Mouse (Mus musculus): ENCODE data around the gene Trmt1.

Gene Trmt1

GRCm38 (mm10) chr8:84718959-84719690 lies 33.0 kb downstream of the Trmt1 start:
- in situ Hi-C loops (cut with MboI; ENCODE audit: low pct_unique_long_range_greater_than_20kb in 1 of 2, low sequenced_read_pairs in 2 of 2, unreplicated experiment in 1 of 2) = no loop called here

GRCm38 (mm10) chr8:84722530-84722849 lies 36.4 kb downstream of the Trmt1 start:
- in situ Hi-C loops (cut with MboI; ENCODE audit: low pct_unique_long_range_greater_than_20kb in 1 of 2, low sequenced_read_pairs in 2 of 2, unreplicated experiment in 1 of 2) = no loop called here

GRCm38 (mm10) chr8:84722850-84723570 lies 36.9 kb downstream of the Trmt1 start, which contains the start of gene G430095P16Rik:
Gene G430095P16Rik (plus strand): TSS chr8:84723007.
- in situ Hi-C loops (cut with MboI; ENCODE audit: low pct_unique_long_range_greater_than_20kb in 1 of 2, low sequenced_read_pairs in 2 of 2, unreplicated experiment in 1 of 2) = no loop called here

GRCm38 (mm10) chr8:84723571-84723900 lies 37.4 kb downstream of the Trmt1 start:
- in situ Hi-C loops (cut with MboI; ENCODE audit: low pct_unique_long_range_greater_than_20kb in 1 of 2, low sequenced_read_pairs in 2 of 2, unreplicated experiment in 1 of 2) = no loop called here

DNA sequence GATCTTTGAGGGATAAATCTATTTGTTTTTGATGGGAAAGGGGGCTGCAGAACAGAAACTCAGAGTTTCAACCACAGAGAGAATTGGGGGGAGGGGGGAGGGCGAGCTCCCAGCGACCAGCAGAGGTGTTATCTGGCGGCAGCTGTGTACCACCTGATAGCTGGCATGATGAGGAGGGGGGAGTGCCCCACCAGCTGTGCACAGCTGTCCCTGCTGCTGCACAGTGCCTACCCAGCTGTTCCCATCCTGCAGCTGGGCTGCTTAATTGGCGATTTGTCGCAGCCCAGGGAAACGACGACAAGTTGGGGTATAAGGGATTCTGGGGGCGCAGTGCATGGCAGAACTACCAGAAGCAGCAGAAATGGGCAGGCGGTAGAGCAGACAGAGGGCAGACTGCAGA lies 38.6 kb downstream of the Trmt1 start:
- in situ Hi-C loops (cut with MboI; ENCODE audit: low pct_unique_long_range_greater_than_20kb in 1 of 2, low sequenced_read_pairs in 2 of 2, unreplicated experiment in 1 of 2) = no loop called here

DNA sequence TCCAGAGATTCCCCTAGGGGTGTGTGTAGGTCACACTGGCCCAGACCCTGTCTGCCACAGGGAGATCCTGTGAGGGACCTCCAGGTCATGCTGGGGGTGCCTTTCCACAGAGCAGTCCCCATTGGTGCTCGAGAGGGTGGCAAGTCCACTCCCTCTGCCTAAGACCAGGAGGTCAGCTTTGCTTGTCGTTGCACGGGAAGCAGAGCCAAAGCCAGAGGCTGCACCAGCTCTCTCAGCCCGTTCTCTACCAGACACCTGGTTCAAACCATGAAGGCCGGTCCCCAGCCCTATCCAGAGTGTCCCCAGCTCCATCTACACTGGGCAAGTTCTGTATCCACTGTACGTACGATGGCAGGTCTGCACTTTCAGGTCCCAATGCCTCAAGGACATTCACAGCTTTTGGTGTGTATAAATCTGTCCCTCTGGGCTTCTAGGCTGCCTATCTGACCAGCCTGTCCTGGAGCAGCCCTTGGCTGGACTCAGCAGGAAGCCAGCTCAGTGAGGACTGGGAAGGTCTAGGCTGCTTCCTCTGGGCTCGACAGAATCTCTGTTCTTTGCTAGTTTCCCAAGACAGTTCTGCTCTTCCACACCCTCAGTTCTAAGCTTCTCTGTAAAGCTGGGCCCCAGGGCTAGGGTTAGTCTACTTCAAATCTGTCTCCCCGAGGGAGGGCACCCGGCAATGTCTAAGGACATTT lies 39.3 kb downstream of the Trmt1 start:
- in situ Hi-C loops (cut with MboI; ENCODE audit: low pct_unique_long_range_greater_than_20kb in 1 of 2, low sequenced_read_pairs in 2 of 2, unreplicated experiment in 1 of 2) = no loop called here

GRCm38 (mm10) chr8:84725941-84726259 lies 39.8 kb downstream of the Trmt1 start:
- in situ Hi-C loops (cut with MboI; ENCODE audit: low pct_unique_long_range_greater_than_20kb in 1 of 2, low sequenced_read_pairs in 2 of 2, unreplicated experiment in 1 of 2) = no loop called here

- in situ Hi-C loops (cut with MboI; ENCODE audit: low pct_unique_long_range_greater_than_20kb in 1 of 2, low sequenced_read_pairs in 2 of 2, unreplicated experiment in 1 of 2) = no loop called here
Measured at GRCm38 (mm10) chr8:84728474-84728873, 42.4 kb downstream of the Trmt1 start.

- in situ Hi-C loops (cut with MboI; ENCODE audit: low pct_unique_long_range_greater_than_20kb in 1 of 2, low sequenced_read_pairs in 2 of 2, unreplicated experiment in 1 of 2) = no loop called here
Measured at GRCm38 (mm10) chr8:84729921-84730362, 43.8 kb downstream of the Trmt1 start.

DNA sequence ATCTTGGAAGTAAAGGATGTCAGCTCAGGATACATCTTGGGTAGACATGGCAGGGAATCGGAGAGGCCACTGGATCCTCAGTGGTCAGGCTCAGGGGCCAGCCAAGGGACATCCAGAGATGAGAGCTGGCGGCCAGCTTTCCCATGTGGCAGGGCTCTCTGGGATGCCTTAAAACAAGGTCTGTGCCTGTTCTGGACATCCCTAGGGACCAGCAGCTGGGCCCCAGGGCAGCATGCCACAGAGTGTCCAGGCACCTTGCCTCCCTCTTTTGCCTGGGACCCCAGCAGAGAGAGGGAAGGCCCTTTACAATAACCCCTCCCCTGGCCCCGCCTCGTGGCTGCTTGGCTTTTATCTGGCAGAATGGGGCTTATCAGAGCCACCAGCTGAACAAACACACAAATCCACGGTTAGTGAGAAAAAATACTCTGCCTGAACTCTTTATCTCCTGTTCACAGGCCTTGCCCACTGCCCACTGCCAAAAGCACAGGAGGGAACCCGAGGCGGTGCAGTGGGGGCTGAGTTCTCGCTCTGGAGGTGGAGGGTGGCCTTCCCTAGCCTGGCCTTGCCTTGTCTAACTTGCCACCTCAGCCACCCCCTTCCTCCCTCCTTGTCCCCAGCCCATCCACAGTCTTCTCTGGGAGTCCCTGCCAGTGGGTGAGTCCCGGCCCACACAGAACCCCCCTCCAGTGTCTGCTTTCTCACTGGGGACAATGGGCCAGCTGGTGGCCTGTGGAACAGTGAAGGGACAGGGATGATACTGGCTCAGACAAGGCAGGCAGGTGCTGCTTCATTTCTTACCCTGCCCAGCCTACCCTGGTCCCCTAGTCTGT lies 44.6 kb downstream of the Trmt1 start:
- in situ Hi-C loops (cut with MboI; ENCODE audit: low pct_unique_long_range_greater_than_20kb in 1 of 2, low sequenced_read_pairs in 2 of 2, unreplicated experiment in 1 of 2) = no loop called here

DNA sequence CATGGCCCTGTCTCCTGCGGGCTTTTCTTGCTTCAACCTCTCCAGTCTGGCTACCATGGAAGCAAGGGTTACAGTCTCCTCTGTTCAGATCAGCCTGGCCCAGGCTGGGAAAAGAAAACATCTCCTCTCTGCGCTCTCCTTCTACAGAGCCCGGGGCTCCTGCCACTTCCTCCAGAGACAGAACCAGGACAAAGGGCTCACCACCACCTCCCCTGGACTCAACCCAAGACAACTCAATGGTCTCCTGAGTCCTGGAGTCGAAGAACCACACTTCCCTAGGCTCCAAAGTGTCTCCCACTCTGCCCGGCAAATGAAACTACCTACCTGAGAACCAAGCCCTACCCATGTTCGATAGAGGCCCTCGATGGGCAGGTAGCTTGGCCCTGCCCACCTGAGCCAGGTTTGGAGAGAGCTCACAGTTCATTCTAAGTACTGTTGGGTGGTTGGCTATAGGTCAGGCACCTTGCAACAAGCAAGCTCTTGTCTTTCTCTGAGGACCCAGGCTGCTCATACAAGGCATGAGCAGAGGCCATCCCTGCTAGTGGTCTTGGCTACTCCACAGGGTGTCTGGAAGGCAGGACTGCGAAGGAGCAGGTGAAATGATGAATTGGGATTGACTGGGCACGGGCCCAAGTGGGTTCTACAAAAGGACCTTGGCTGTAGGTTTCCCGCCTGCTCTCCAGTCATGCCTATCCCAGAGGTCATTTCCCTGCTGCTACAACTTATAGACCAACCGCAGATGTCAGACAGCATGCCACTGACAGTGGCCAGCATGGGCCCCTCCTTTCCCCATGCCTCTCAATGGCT lies 45.5 kb downstream of the Trmt1 start:
- in situ Hi-C loops (cut with MboI; ENCODE audit: low pct_unique_long_range_greater_than_20kb in 1 of 2, low sequenced_read_pairs in 2 of 2, unreplicated experiment in 1 of 2) = no loop called here

DNA sequence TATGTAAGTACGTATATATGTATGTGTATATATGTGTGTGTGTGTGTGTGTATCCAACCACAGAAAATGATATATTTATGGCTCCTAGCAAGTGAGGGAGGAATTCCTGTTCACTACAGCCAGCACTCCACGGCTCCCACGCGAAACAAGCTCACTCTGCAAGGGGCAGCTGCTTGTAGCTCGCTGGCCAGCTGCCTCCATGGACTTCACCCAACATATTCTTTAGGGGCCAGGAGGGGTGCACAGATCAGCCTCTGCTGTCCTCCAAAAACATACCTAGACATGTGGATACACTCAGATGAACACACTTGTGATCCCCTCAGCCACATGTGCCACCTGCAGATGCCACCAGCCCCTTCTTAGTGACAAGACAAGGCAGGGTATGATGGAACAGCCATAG lies 46.4 kb downstream of the Trmt1 start:
- in situ Hi-C loops (cut with MboI; ENCODE audit: low pct_unique_long_range_greater_than_20kb in 1 of 2, low sequenced_read_pairs in 2 of 2, unreplicated experiment in 1 of 2) = no loop called here

- in situ Hi-C loops (cut with MboI; ENCODE audit: low pct_unique_long_range_greater_than_20kb in 1 of 2, low sequenced_read_pairs in 2 of 2, unreplicated experiment in 1 of 2) = no loop called here
Measured at GRCm38 (mm10) chr8:84732996-84733395, 46.9 kb downstream of the Trmt1 start.

GRCm38 (mm10) chr8:84733959-84734358 lies 47.9 kb downstream of the Trmt1 start:
- in situ Hi-C loops (cut with MboI; ENCODE audit: low pct_unique_long_range_greater_than_20kb in 1 of 2, low sequenced_read_pairs in 2 of 2, unreplicated experiment in 1 of 2) = no loop called here

- in situ Hi-C loops (cut with MboI; ENCODE audit: low pct_unique_long_range_greater_than_20kb in 1 of 2, low sequenced_read_pairs in 2 of 2, unreplicated experiment in 1 of 2) = no loop called here
Measured at GRCm38 (mm10) chr8:84734680-84735079, 48.6 kb downstream of the Trmt1 start.

DNA sequence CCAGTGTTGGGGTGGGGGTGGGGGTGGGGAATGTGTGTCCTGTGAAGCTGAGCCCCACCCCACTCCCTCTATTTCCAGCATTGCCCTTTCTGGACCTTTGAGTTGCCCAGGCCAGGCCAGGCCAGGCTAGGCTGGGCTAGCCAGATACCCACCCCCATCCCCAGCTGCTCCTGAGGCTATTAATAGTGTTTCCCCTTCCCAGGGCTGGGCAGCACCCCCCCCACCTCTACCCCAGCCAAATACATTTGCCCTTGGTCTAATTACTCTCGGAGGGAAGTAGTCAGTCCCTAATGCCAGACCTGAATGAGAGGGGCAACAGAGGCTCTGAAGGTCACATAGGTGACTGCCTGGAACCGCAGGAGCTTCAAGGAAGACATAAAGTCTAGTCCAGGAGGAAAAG lies 49.5 kb downstream of the Trmt1 start:
- in situ Hi-C loops (cut with MboI; ENCODE audit: low pct_unique_long_range_greater_than_20kb in 1 of 2, low sequenced_read_pairs in 2 of 2, unreplicated experiment in 1 of 2) = no loop called here

GRCm38 (mm10) chr8:84736521-84736920 lies 50.4 kb downstream of the Trmt1 start:
- in situ Hi-C loops (cut with MboI; ENCODE audit: low pct_unique_long_range_greater_than_20kb in 1 of 2, low sequenced_read_pairs in 2 of 2, unreplicated experiment in 1 of 2) = no loop called here

DNA sequence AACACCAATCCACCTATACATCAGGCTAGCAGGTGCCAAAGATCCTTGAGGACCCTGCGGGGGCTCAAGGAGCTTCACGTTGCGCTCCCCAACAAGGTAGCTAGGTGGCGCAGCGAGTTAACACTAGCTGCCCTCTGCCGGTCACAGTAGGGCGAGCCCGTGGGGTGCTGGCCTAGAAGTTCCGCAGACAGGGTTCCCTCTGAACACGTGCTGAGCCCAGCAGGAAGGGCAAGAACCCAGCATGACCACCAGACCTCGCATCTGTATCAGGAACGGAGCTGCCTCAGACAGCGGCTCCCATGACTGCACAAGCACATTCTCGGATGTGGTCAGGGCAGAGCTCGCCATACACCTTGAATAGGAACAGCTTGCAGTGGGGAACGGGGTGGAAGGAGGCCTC lies 51.5 kb downstream of the Trmt1 start:
- in situ Hi-C loops (cut with MboI; ENCODE audit: low pct_unique_long_range_greater_than_20kb in 1 of 2, low sequenced_read_pairs in 2 of 2, unreplicated experiment in 1 of 2) = no loop called here
